Mouse (Mus musculus): ENCODE data around the gene Trex2.

GRCm38 (mm10) chrX:73391481-73391880 is 43.7 kb downstream of the Trex2 start:
- no peak for TF ChIP-seq GATA1 (IDR thresholded peaks at IDR 0.05; ENCODE audit: low read depth, low read length)
- TF ChIP-seq ELF1 (IDR thresholded peaks at IDR 0.05; ENCODE audit: low read depth, low read length) = no peak
- TF ChIP-seq EP300 (IDR thresholded peaks at IDR 0.05; ENCODE audit: low read depth in 1 of 2, low read length in 2 of 2) = no peak
- no peak for TF ChIP-seq POLR2A (IDR thresholded peaks at IDR 0.05; ENCODE audit: control insufficient read depth in 1 of 2, insufficient read depth in 1 of 2, low read depth in 1 of 2, low read length in 2 of 2, poor library complexity in 1 of 2)
- TF ChIP-seq HCFC1 (IDR thresholded peaks at IDR 0.05; ENCODE audit: low read depth, low read length) = no peak
- no peak for TF ChIP-seq CTCF (IDR thresholded peaks at IDR 0.05 in 2 of 3, conservative IDR thresholded peaks at IDR 0.05 in 1 of 3; ENCODE audit: control insufficient read depth in 1 of 3, insufficient read depth in 1 of 3, low read depth in 2 of 3, low read length in 3 of 3, poor library complexity in 1 of 3, severe bottlenecking in 1 of 3)
- no peak for TF ChIP-seq MAFK (IDR thresholded peaks at IDR 0.05; ENCODE audit: borderline replicate concordance, low read depth, low read length)
